Mouse (Mus musculus) liver, adult 2 months (tissue): ENCODE measurements at regions not wholly inside any gene's neighbourhood (a gene's known extent, or its start where the extent isn't known, plus 50 kb on each side); places are given as distances from the start of the nearest gene placed in this dataset.
A peak's percentile ranks its signal among the peaks of the same experiment; 100 is the strongest.

Source experiments
- DNase-seq: peaks from one replicate; pipeline ENCODE4 v3.0.0-alpha.2; 2011; ENCODE audit warnings: low read depth, low spot score; ENCODE audit errors: extremely low read depth
- H3K27ac ChIP-seq: fragments of 200-500 bp; replicated peaks from 2 replicates; pipeline ENCODE4 v1.5.1; 2012; ENCODE audit warnings: low read depth, mild to moderate bottlenecking, control low read depth, inconsistent platforms, low read length; ENCODE audit not compliant: insufficient read depth
- H3K27me3 ChIP-seq: fragments of 200-500 bp; 2 replicates; pipeline ENCODE4 v1.6.1; 2012; ENCODE audit warnings: mild to moderate bottlenecking, moderate library complexity, low read length, inconsistent platforms; ENCODE audit not compliant: control insufficient read depth, insufficient read depth
- H3K36me3 ChIP-seq: fragments of 200-500 bp; 2 replicates; pipeline ENCODE4 v1.6.1; 2012; ENCODE audit warnings: low read length, inconsistent platforms; ENCODE audit not compliant: control insufficient read depth, insufficient read depth
- H3K4me1 ChIP-seq: fragments of 200-500 bp; 2 replicates; pipeline ENCODE4 v1.6.1; 2011; ENCODE audit warnings: low read length; ENCODE audit not compliant: control insufficient read depth, insufficient read depth
- H3K4me3 ChIP-seq: fragments of 200-500 bp; 2 replicates; pipeline ENCODE4 v1.5.1; 2011; ENCODE audit warnings: low read depth, mild to moderate bottlenecking, control low read depth, low read length, moderate library complexity; ENCODE audit not compliant: insufficient read depth
- H3K79me2 ChIP-seq: fragments of 200-500 bp; 2 replicates; pipeline ENCODE4 v1.6.1; 2012; ENCODE audit warnings: inconsistent platforms, mild to moderate bottlenecking, low read length, moderate library complexity; ENCODE audit not compliant: control insufficient read depth, insufficient read depth
- H3K9ac ChIP-seq: fragments of 200-500 bp; 2 replicates; pipeline ENCODE4 v1.6.1; 2012; ENCODE audit warnings: low read depth, mild to moderate bottlenecking, control low read depth, inconsistent platforms, low read length
- CTCF ChIP-seq: fragments of 200-500 bp; IDR thresholded peaks from 2 replicates; pipeline ENCODE4 v1.5.1; 2011; ENCODE audit warnings: low read depth, low read length, control low read depth
- POLR2A ChIP-seq: fragments of 200-500 bp; IDR thresholded peaks from 2 replicates; pipeline ENCODE4 v1.6.1; 2011; ENCODE audit warnings: low read length, control low read depth; ENCODE audit not compliant: insufficient read depth; ENCODE audit errors: extremely low read depth
- WGBS: fragments of 180-500 bp; shearing (Covaris S2); methylation state at CpG from one replicate; pipeline ENCODE4 v1.1.7; 2018; 5-methylcytosine and 5-hydroxymethylcytosine counted together

GRCm38 (mm10) chr2:124764186-124764910 is 303.6 kb upstream of the Slc24a5 start:
- no peaks in the 10 kb centered on the region for H3K79me2 ChIP-seq
- H3K4me3 ChIP-seq, result no peak overlapping the region
- H3K27me3 ChIP-seq, result no peaks in the 10 kb centered on the region
- H3K36me3 ChIP-seq, result no peaks in the 10 kb centered on the region
- H3K9ac ChIP-seq, result no peak overlapping the region
- DNase-seq, result peak; percentile 76
- H3K27ac ChIP-seq, result no peak overlapping the region
- TF ChIP-seq CTCF (no peak), POLR2A (no peak)
- H3K4me1 ChIP-seq, result peaks cover 5% of the 10 kb centered on the region; the same call in 1 of the 2 replicates
- WGBS, result 32% methylated on average over 10 of the region's 10 CpGs

DNA sequence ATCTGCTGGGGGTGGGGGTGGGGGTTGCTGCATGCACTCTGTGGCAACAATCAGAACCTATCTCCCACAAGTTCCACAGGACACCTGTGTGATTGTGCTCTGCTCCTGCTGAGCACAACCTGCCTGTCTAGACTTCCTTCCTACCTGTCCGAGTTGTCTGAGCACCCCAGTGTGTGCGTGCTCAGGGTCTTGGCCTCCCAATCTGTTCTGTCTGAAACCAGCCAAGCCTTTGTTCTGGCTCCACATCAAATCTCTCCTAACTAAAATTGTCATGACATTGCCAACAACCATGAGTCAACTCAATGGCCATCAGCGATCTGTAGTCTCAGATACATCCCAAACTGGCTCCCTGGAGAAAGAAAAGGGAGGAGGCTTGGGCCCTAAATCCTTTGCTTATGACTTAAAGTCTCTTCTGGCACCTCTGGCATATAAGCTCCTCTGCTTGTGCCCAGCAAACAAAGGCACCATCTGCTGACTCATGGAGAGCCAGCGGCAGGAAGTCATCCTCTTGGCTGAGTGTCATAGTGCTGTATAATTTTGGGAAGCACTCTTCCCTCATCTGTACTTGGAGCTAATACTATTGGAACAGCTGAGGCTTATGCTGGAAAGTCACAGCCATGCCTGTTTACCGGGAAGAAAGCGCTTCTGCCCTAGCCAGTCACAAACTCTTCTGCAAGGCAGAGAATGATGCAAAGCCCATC is 298.5 kb upstream of the Slc24a5 start:
- Histone ChIP-seq H3K9ac (no peak overlapping the region), H3K27me3 (no peaks in the 10 kb centered on the region), H3K4me3 (no peak overlapping the region), H3K36me3 (no peaks in the 10 kb centered on the region), H3K4me1 (peaks cover 5% of the 10 kb centered on the region), H3K79me2 (no peaks in the 10 kb centered on the region), H3K27ac (no peak overlapping the region)
- TF ChIP-seq CTCF (no peak), POLR2A (no peak)
- DNase-seq, result no peak
- 90% methylated on average over 6 of the region's 6 CpGs for WGBS

- Histone ChIP-seq H3K27ac (no peak overlapping the region), H3K36me3 (no peaks in the 10 kb centered on the region), H3K9ac (no peak overlapping the region), H3K27me3 (no peaks in the 10 kb centered on the region), H3K79me2 (no peaks in the 10 kb centered on the region), H3K4me1 (peaks cover 4% of the 10 kb centered on the region), H3K4me3 (no peak overlapping the region)
- DNase-seq, result no peak
- TF ChIP-seq CTCF (no peak), POLR2A (no peak)
- 95% methylated on average over 2 of the region's 2 CpGs for WGBS
Observed at GRCm38 (mm10) chr2:124770028-124770427, 297.9 kb upstream of the Slc24a5 start.

DNA sequence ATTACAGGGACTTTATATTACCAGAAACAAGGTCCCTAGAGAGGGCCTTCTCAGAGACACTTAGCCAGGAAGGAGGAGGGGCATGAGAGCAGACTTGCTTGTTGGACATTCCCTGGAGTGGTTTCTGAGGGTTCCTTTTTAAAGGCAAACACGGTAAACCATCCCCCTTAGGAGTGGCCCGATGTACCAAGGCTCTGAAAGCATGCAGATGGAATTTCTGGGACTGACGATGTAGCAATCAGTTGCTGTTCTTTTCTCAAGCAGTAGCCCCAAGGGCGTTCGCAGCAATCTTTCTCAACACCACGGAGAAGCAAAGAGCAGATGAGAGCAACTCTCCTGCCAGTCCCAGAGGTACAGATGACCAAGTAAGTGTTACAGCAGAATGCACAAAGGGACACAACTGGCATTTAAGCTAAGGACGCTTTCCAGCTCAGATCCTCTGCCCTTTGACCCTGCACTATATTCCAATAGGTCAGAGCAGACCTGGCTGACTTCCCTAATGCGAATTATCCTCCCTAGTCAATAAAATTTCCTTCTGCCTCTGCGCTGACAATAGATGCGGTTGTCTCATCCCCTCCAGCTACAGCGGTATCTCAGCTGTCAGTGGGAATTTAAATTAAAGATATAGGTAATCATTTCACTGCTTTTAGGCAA is 295.7 kb upstream of the Slc24a5 start:
- Histone ChIP-seq H3K36me3 (no peaks in the 10 kb centered on the region), H3K9ac (no peak overlapping the region), H3K4me3 (no peak overlapping the region), H3K79me2 (no peaks in the 10 kb centered on the region), H3K4me1 (peaks cover 4% of the 10 kb centered on the region), H3K27ac (peak overlapping the region; percentile 2; the same call in 1 of the 2 replicates), H3K27me3 (no peaks in the 10 kb centered on the region)
- TF ChIP-seq CTCF (no peak), POLR2A (no peak)
- peak; percentile 81 for DNase-seq
- WGBS, result 29% methylated on average over 11 of the region's 11 CpGs

DNA sequence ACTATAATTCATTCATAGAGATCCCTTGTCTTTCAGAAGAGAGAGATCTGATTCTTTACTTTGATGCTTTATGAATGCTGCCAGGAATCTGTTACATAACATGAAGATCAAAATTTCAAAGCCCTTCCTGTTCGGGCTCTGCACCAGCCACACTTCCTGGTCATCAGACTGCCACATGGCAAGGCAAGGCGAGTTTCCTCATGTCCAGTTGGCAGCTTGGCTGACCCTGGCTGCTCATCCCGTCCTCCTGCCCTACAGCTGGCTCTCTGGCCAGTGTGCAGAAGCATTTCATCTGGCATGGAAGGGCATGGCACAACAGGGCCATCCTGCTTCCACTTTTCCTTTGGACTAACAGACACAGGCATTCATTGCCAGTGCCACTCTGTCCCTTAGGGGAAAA is 292.2 kb upstream of the Slc24a5 start:
- H3K36me3 ChIP-seq, result no peaks in the 10 kb centered on the region
- DNase-seq, result peak; percentile 94
- 3% methylated on average over 3 of the region's 3 CpGs for WGBS

More for the DNA sequence above, 292.2 kb upstream of the Slc24a5 start:
- TF ChIP-seq CTCF (no peak), POLR2A (no peak)
- Histone ChIP-seq H3K27ac (no peak overlapping the region), H3K79me2 (no peaks in the 10 kb centered on the region), H3K4me3 (no peak overlapping the region), H3K27me3 (no peaks in the 10 kb centered on the region), H3K4me1 (peaks cover 7% of the 10 kb centered on the region), H3K9ac (no peak overlapping the region)
